ENCODE assay signal across 8 mouse cellular contexts in the genomic region with DNA sequence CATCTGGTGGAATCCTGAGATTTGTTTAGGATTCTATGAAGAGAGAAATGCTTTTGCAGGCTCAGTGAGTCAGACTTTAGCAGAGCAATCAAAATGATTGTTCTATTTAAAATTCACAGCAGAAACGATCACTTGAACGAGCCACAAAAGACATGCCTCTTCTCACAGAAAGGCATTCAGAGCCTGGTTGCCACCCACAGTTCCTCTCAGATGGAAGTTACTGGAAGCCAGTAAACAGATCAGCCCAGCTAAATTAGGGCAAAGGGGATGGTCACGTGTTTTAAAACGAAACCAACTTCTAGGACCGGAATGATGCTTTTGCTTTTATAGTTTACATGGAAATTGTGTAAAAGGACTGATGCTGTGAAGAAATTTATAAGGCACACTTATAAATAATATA. TPM values are rescaled to one million over a fixed set of nuclear protein-coding genes. Genes with fewer than 3 reads are reported as not detected.
DNase-seq lines count a peak whose midpoint lies in the region; ATAC-seq and TF ChIP-seq lines count a peak whose summit lies in the region.
"Had no signal": no experiment of that assay in that cellular context is flagged by ENCODE, and none has a peak within 500 bp of the region (broad histone marks: within the 10 kb centered on the region; RNA-seq: fewer than 3 reads in every experiment).

No protein-coding gene starts in this region.

- 41% methylated on average over 5 of the region's 5 CpGs for WGBS in hindbrain, embryonic 16.5 days
- 57% methylated on average over 5 of the region's 5 CpGs for WGBS in hindbrain, embryonic 13.5 days
- 43% methylated on average over 5 of the region's 5 CpGs for WGBS in neural tube, embryonic 15.5 days
- 9% methylated on average over 5 of the region's 5 CpGs for WGBS in olfactory bulb, adult 2 months
- 59% methylated on average over 5 of the region's 5 CpGs for WGBS in intestine, postnatal 0 days

- H3K9me3 ChIP-seq in hindbrain, embryonic 16.5 days (ENCODE audit: control insufficient read depth, low read length): no peaks in the 10 kb centered on the region
- H3K9me3 ChIP-seq in hindbrain, embryonic 13.5 days: no peaks in the 10 kb centered on the region
- no peaks in the 10 kb centered on the region for H3K9me3 ChIP-seq in neural tube, embryonic 15.5 days (replicated peaks)
- H3K9me3 ChIP-seq in intestine, postnatal 0 days (ENCODE audit: control insufficient read depth): no peaks in the 10 kb centered on the region

- H3K27ac ChIP-seq in hindbrain, embryonic 16.5 days (ENCODE audit: low read depth, low read length): peak overlapping the region; percentile 60
- H3K27ac ChIP-seq in hindbrain, embryonic 13.5 days: no peak overlapping the region
- H3K27ac ChIP-seq in neural tube, embryonic 15.5 days (replicated peaks): peak overlapping the region; percentile 41
- H3K27ac ChIP-seq in layer of hippocampus, adult 2 months: peak overlapping the region; percentile 83
- peak overlapping the region; percentile 81 for H3K27ac ChIP-seq in olfactory bulb, adult 2 months (ENCODE audit: insufficient read depth, low read depth, low read length)
- H3K27ac ChIP-seq in intestine, postnatal 0 days (ENCODE audit: low read depth, low read length): no peak overlapping the region

- H3K27me3 ChIP-seq in hindbrain, embryonic 16.5 days (replicated peaks; ENCODE audit: control insufficient read depth, insufficient read depth, low read length): no peaks in the 10 kb centered on the region
- H3K27me3 ChIP-seq in hindbrain, embryonic 13.5 days: no peaks in the 10 kb centered on the region
- no peaks in the 10 kb centered on the region for H3K27me3 ChIP-seq in neural tube, embryonic 15.5 days (replicated peaks)
- no peaks in the 10 kb centered on the region for H3K27me3 ChIP-seq in intestine, postnatal 0 days (replicated peaks; ENCODE audit: control insufficient read depth, insufficient read depth, low read length)

- no peak overlapping the region for H3K9ac ChIP-seq in hindbrain, embryonic 16.5 days (ENCODE audit: low read depth, low read length)
- H3K9ac ChIP-seq in hindbrain, embryonic 13.5 days: no peak overlapping the region
- no peak overlapping the region for H3K9ac ChIP-seq in neural tube, embryonic 15.5 days (replicated peaks)
- no peak overlapping the region for H3K9ac ChIP-seq in intestine, postnatal 0 days (ENCODE audit: low read depth, low read length)
- H3K9ac ChIP-seq: lung, embryonic 14.5 days had no signal

- no peak overlapping the region for H3K4me2 ChIP-seq in hindbrain, embryonic 16.5 days (ENCODE audit: low read length)
- H3K4me2 ChIP-seq in hindbrain, embryonic 13.5 days: no peak overlapping the region
- H3K4me2 ChIP-seq in neural tube, embryonic 15.5 days: no peak overlapping the region
- no peak overlapping the region for H3K4me2 ChIP-seq in intestine, postnatal 0 days (replicated peaks; ENCODE audit: low read depth)
- H3K4me2 ChIP-seq: lung, embryonic 14.5 days had no signal

- no peak for TF ChIP-seq CTCF in layer of hippocampus, adult 2 months (conservative IDR thresholded peaks at IDR 0.05)
- TF ChIP-seq CTCF in olfactory bulb, adult 2 months (IDR thresholded peaks at IDR 0.05; ENCODE audit: insufficient read depth, low read depth, low read length): no peak
- no peak for TF ChIP-seq CTCF in intestine, postnatal 0 days (IDR thresholded peaks at IDR 0.05; ENCODE audit: low read depth)

- H3K4me3 ChIP-seq in hindbrain, embryonic 16.5 days (ENCODE audit: low read length): no peak overlapping the region
- no peak overlapping the region for H3K4me3 ChIP-seq in hindbrain, embryonic 13.5 days
- no peak overlapping the region for H3K4me3 ChIP-seq in neural tube, embryonic 15.5 days (replicated peaks)
- peak overlapping the region; percentile 27 for H3K4me3 ChIP-seq in layer of hippocampus, adult 2 months
- H3K4me3 ChIP-seq in olfactory bulb, adult 2 months (ENCODE audit: insufficient read depth, low read depth, low read length): no peak overlapping the region
- H3K4me3 ChIP-seq in intestine, postnatal 0 days (ENCODE audit: low read depth, low read length): no peak overlapping the region

- no peak for DNase-seq in neural tube, embryonic 10.5 days (ENCODE audit: extremely low spot score, low spot score)
- peak; percentile 45 to 66 for DNase-seq in layer of hippocampus, adult 2 months (ENCODE audit: low spot score in 2 of 2)
- DNase-seq: lung, embryonic 14.5 days had no signal

- peak; percentile 48; the same call in 1 of the 2 replicates for ATAC-seq in hindbrain, embryonic 16.5 days
- ATAC-seq in hindbrain, embryonic 13.5 days (ENCODE audit: low FRiP score): no peak
- peak; percentile 53; the same call in 1 of the 2 replicates for ATAC-seq in neural tube, embryonic 15.5 days (ENCODE audit: low FRiP score)
- no peak for ATAC-seq in intestine, postnatal 0 days

- no peak for TF ChIP-seq POLR2A in olfactory bulb, adult 2 months (IDR thresholded peaks at IDR 0.05; ENCODE audit: insufficient read depth, low read depth, low read length)

- no peaks in the 10 kb centered on the region; the same call in 1 of the 2 replicates for H3K4me1 ChIP-seq in hindbrain, embryonic 16.5 days (ENCODE audit: control insufficient read depth, insufficient read depth, low read depth, low read length)
- peaks cover 12% of the 10 kb centered on the region for H3K4me1 ChIP-seq in hindbrain, embryonic 13.5 days (replicated peaks)
- peaks cover 8% of the 10 kb centered on the region; the same call in 1 of the 2 replicates for H3K4me1 ChIP-seq in neural tube, embryonic 15.5 days
- H3K4me1 ChIP-seq in olfactory bulb, adult 2 months (ENCODE audit: control insufficient read depth, insufficient read depth, low read length): no peaks in the 10 kb centered on the region
- H3K4me1 ChIP-seq in intestine, postnatal 0 days (replicated peaks; ENCODE audit: control insufficient read depth, insufficient read depth, low read length): no peaks in the 10 kb centered on the region

- no peaks in the 10 kb centered on the region for H3K36me3 ChIP-seq in hindbrain, embryonic 16.5 days (ENCODE audit: control insufficient read depth, insufficient read depth, low read length)
- no peaks in the 10 kb centered on the region for H3K36me3 ChIP-seq in hindbrain, embryonic 13.5 days
- H3K36me3 ChIP-seq in neural tube, embryonic 15.5 days: no peaks in the 10 kb centered on the region
- H3K36me3 ChIP-seq in intestine, postnatal 0 days (ENCODE audit: control insufficient read depth, insufficient read depth): no peaks in the 10 kb centered on the region

RNA-seq across cellular contexts. Expression of a gene that starts 6.9 kb away (rescaled TPM):
- 337 and 365 TPM in 2 replicates for polyA plus RNA-seq in hindbrain, embryonic 16.5 days (2015; fragmentation: Nextera tagmentation; extraction: Ambion mirVana)
- polyA plus RNA-seq in hindbrain, embryonic 13.5 days (2015; fragmentation: Nextera tagmentation; extraction: Ambion mirVana): 252 and 264 TPM in 2 replicates
- 279 and 335 TPM in 2 replicates for polyA plus RNA-seq in neural tube, embryonic 15.5 days (2015; fragmentation: Nextera tagmentation; extraction: Ambion mirVana)
- total RNA-seq in layer of hippocampus, adult 2 months (2021): 100 to 1,000 TPM; 185 to 189 TPM
- not detected in 2 replicates for polyA plus RNA-seq in olfactory bulb, adult 2 months (2012; ENCODE audit: insufficient read depth, insufficient read length, low replicate concordance, missing spikeins)
- polyA plus RNA-seq in intestine, postnatal 0 days (2015; fragmentation: Nextera tagmentation; extraction: Ambion mirVana): 1.6 and 1.8 TPM in 2 replicates

Comparison
In these comparisons a context has a peak if more than half of its experiments do, and no peak if none do; other contexts are left out.
1. ATAC-seq: peak in hindbrain, embryonic 16.5 days (single experiment) and neural tube, embryonic 15.5 days (single experiment); none in hindbrain, embryonic 13.5 days (single experiment) and intestine, postnatal 0 days (single experiment).
2. H3K27ac ChIP-seq: peak in hindbrain, embryonic 16.5 days (single experiment), neural tube, embryonic 15.5 days (single experiment), layer of hippocampus, adult 2 months (single experiment) and olfactory bulb, adult 2 months (single experiment); none in hindbrain, embryonic 13.5 days (single experiment) and intestine, postnatal 0 days (single experiment).
3. RNA of a gene that starts 6.9 kb away (polyA plus RNA-seq): 337 to 365 TPM in hindbrain, embryonic 16.5 days, 279 to 335 TPM in neural tube, embryonic 15.5 days, 252 to 264 TPM in hindbrain, embryonic 13.5 days and not detected in olfactory bulb, adult 2 months; 1.6 to 1.8 TPM in intestine, postnatal 0 days; every median in the first group is over 10 times any median in the second.